Mouse (Mus musculus) cerebellum, adult 11 months (tissue): ENCODE measurements around the gene Arhgef18.

Experiments
- DNase-seq: peaks from one replicate; pipeline ENCODE4 v3.0.0; 2022

The Arhgef18 gene

GRCm38 (mm10) chr8:3397597-3397996 lies 4.8 kb downstream of the Arhgef18 start:
- no peak for DNase-seq

GRCm38 (mm10) chr8:3400509-3400908 lies 7.7 kb downstream of the Arhgef18 start:
- DNase-seq = no peak

- no peak for DNase-seq
Observed at GRCm38 (mm10) chr8:3407417-3407816, 14.6 kb downstream of the Arhgef18 start.

- no peak for DNase-seq
Observed at GRCm38 (mm10) chr8:3411085-3411484, 18.3 kb downstream of the Arhgef18 start.

GRCm38 (mm10) chr8:3411901-3412301 lies 19.1 kb downstream of the Arhgef18 start:
- DNase-seq = no peak

GRCm38 (mm10) chr8:3412816-3413215 lies 20.0 kb downstream of the Arhgef18 start:
- DNase-seq = no peak

GRCm38 (mm10) chr8:3414639-3415190 lies 21.9 kb downstream of the Arhgef18 start:
- DNase-seq = no peak

GRCm38 (mm10) chr8:3415259-3415658 lies 22.5 kb downstream of the Arhgef18 start:
- no peak for DNase-seq

GRCm38 (mm10) chr8:3415661-3416060 lies 22.9 kb downstream of the Arhgef18 start:
- no peak for DNase-seq

- DNase-seq = no peak
Observed at GRCm38 (mm10) chr8:3416846-3417245, 24.0 kb downstream of the Arhgef18 start.

- DNase-seq = no peak
Observed at GRCm38 (mm10) chr8:3417455-3417854, 24.6 kb downstream of the Arhgef18 start.

- DNase-seq = no peak
Observed at GRCm38 (mm10) chr8:3418101-3418500, 25.3 kb downstream of the Arhgef18 start.

- DNase-seq = no peak
Observed at GRCm38 (mm10) chr8:3420105-3420706, 27.4 kb downstream of the Arhgef18 start.

- no peak for DNase-seq
Observed at GRCm38 (mm10) chr8:3421507-3421906, 28.7 kb downstream of the Arhgef18 start.

GRCm38 (mm10) chr8:3425217-3425616 lies 32.4 kb downstream of the Arhgef18 start:
- no peak for DNase-seq

- no peak for DNase-seq
Observed at GRCm38 (mm10) chr8:3426211-3426610, 33.4 kb downstream of the Arhgef18 start.

GRCm38 (mm10) chr8:3428426-3428825 lies 35.6 kb downstream of the Arhgef18 start:
- no peak for DNase-seq

- DNase-seq = peak; percentile 61
Observed at GRCm38 (mm10) chr8:3429966-3430365, 37.2 kb downstream of the Arhgef18 start.

GRCm38 (mm10) chr8:3431113-3431512 lies 38.3 kb downstream of the Arhgef18 start:
- no peak for DNase-seq

- DNase-seq = no peak
Observed at GRCm38 (mm10) chr8:3436492-3436891, 43.7 kb downstream of the Arhgef18 start.

- DNase-seq = no peak
Observed at GRCm38 (mm10) chr8:3439510-3439909, 46.7 kb downstream of the Arhgef18 start.

- no peak for DNase-seq
Observed at GRCm38 (mm10) chr8:3449226-3449625, 56.4 kb downstream of the Arhgef18 start.

- DNase-seq = peak; percentile 37
Observed at GRCm38 (mm10) chr8:3450670-3451069, 57.9 kb downstream of the Arhgef18 start.

- DNase-seq = no peak
Observed at GRCm38 (mm10) chr8:3451992-3452391, 59.2 kb downstream of the Arhgef18 start.

- DNase-seq = no peak
Observed at GRCm38 (mm10) chr8:3463248-3463647, 70.4 kb downstream of the Arhgef18 start.
